Mouse (Mus musculus): ENCODE measurements around the gene Ren1. TPM values are rescaled to one million over a fixed set of nuclear protein-coding genes. Genes with fewer than 3 reads are reported as not detected.
"Not testable (repeated sequence)": the region's sequence is repeated elsewhere in the genome, so short reads cannot be mapped to it uniquely, and the experiment has no call there.

Gene Ren1
- polyA plus RNA-seq, 1 experiment from 2014 or later, result 6.6 TPM

GRCm38 (mm10) chr1:133331142-133331541 is 19.2 kb upstream of the Ren1 start:
- Histone ChIP-seq H3K9me3 (ENCODE audit: control insufficient read depth, low read length) (no peaks in the 10 kb centered on the region), H3K4me2 (ENCODE audit: low read length) (no peak overlapping the region; the same call in 1 of the 2 replicates), H3K9ac (ENCODE audit: low read depth, low read length) (no peak overlapping the region), H3K27me3 (replicated peaks; ENCODE audit: control insufficient read depth, insufficient read depth, low read length) (no peaks in the 10 kb centered on the region), H3K36me3 (ENCODE audit: control insufficient read depth, insufficient read depth, low read length) (no peaks in the 10 kb centered on the region), H3K4me3 (ENCODE audit: low read length) (no peak overlapping the region), H3K4me1 (ENCODE audit: control insufficient read depth, insufficient read depth, low read depth, low read length) (peaks cover 10% of the 10 kb centered on the region), H3K27ac (ENCODE audit: low read depth, low read length) (0 out of 2 replicates have a peak overlapping the region, but pooled peaks have one; percentile 44)
- WGBS, result 30% methylated on average over 3 of the region's 3 CpGs
- peak; percentile 84 for ATAC-seq

GRCm38 (mm10) chr1:133332656-133333430 is 17.5 kb upstream of the Ren1 start:
- Histone ChIP-seq H3K36me3 (ENCODE audit: control insufficient read depth, insufficient read depth, low read length) (no peaks in the 10 kb centered on the region), H3K27me3 (replicated peaks; ENCODE audit: control insufficient read depth, insufficient read depth, low read length) (no peaks in the 10 kb centered on the region), H3K9me3 (ENCODE audit: control insufficient read depth, low read length) (no peaks in the 10 kb centered on the region), H3K9ac (ENCODE audit: low read depth, low read length) (no peak overlapping the region), H3K4me2 (ENCODE audit: low read length) (no peak overlapping the region), H3K4me3 (ENCODE audit: low read length) (no peak overlapping the region), H3K27ac (ENCODE audit: low read depth, low read length) (no peak overlapping the region), H3K4me1 (ENCODE audit: control insufficient read depth, insufficient read depth, low read depth, low read length) (peaks cover 10% of the 10 kb centered on the region)
- 90% methylated on average over 11 of the region's 11 CpGs for WGBS
- no peak for ATAC-seq

GRCm38 (mm10) chr1:133333937-133334336 is 16.4 kb upstream of the Ren1 start:
- no peaks in the 10 kb centered on the region for H3K36me3 ChIP-seq (ENCODE audit: control insufficient read depth, insufficient read depth, low read length)
- H3K9ac ChIP-seq (ENCODE audit: low read depth, low read length), result no peak overlapping the region
- H3K9me3 ChIP-seq (ENCODE audit: control insufficient read depth, low read length), result no peaks in the 10 kb centered on the region
- no peak for ATAC-seq
- WGBS, result 54% methylated on average over 6 of the region's 6 CpGs
- H3K4me3 ChIP-seq (ENCODE audit: low read length), result no peak overlapping the region
- H3K27ac ChIP-seq (ENCODE audit: low read depth, low read length), result no peak overlapping the region
- peaks cover 10% of the 10 kb centered on the region for H3K4me1 ChIP-seq (ENCODE audit: control insufficient read depth, insufficient read depth, low read depth, low read length)
- no peak overlapping the region for H3K4me2 ChIP-seq (ENCODE audit: low read length)
- no peaks in the 10 kb centered on the region for H3K27me3 ChIP-seq (replicated peaks; ENCODE audit: control insufficient read depth, insufficient read depth, low read length)

GRCm38 (mm10) chr1:133340403-133340802 is 9.9 kb upstream of the Ren1 start:
- H3K27me3 ChIP-seq (replicated peaks; ENCODE audit: control insufficient read depth, insufficient read depth, low read length); H3K9ac ChIP-seq (ENCODE audit: low read depth, low read length); H3K9me3 ChIP-seq (ENCODE audit: control insufficient read depth, low read length); ATAC-seq; H3K4me1 ChIP-seq (ENCODE audit: control insufficient read depth, insufficient read depth, low read depth, low read length); H3K27ac ChIP-seq (ENCODE audit: low read depth, low read length); H3K4me3 ChIP-seq (ENCODE audit: low read length); H3K36me3 ChIP-seq (ENCODE audit: control insufficient read depth, insufficient read depth, low read length); H3K4me2 ChIP-seq (ENCODE audit: low read length): not testable (repeated sequence)
- 68% methylated on average over 1 of the region's 1 CpGs for WGBS

GRCm38 (mm10) chr1:133344357-133344756 is 6.0 kb upstream of the Ren1 start:
- WGBS, result 88% methylated on average over 2 of the region's 2 CpGs
- Histone ChIP-seq H3K9me3 (ENCODE audit: control insufficient read depth, low read length) (no peaks in the 10 kb centered on the region), H3K9ac (ENCODE audit: low read depth, low read length) (no peak overlapping the region), H3K27me3 (replicated peaks; ENCODE audit: control insufficient read depth, insufficient read depth, low read length) (no peaks in the 10 kb centered on the region), H3K27ac (ENCODE audit: low read depth, low read length) (no peak overlapping the region), H3K36me3 (ENCODE audit: control insufficient read depth, insufficient read depth, low read length) (no peaks in the 10 kb centered on the region), H3K4me3 (ENCODE audit: low read length) (no peak overlapping the region), H3K4me1 (ENCODE audit: control insufficient read depth, insufficient read depth, low read depth, low read length) (no peaks in the 10 kb centered on the region), H3K4me2 (ENCODE audit: low read length) (no peak overlapping the region)
- ATAC-seq, result no peak

- Histone ChIP-seq H3K9ac (ENCODE audit: low read depth, low read length) (no peak overlapping the region), H3K4me2 (ENCODE audit: low read length) (no peak overlapping the region), H3K36me3 (ENCODE audit: control insufficient read depth, insufficient read depth, low read length) (no peaks in the 10 kb centered on the region), H3K27me3 (replicated peaks; ENCODE audit: control insufficient read depth, insufficient read depth, low read length) (no peaks in the 10 kb centered on the region), H3K4me1 (ENCODE audit: control insufficient read depth, insufficient read depth, low read depth, low read length) (no peaks in the 10 kb centered on the region), H3K9me3 (ENCODE audit: control insufficient read depth, low read length) (no peaks in the 10 kb centered on the region), H3K27ac (ENCODE audit: low read depth, low read length) (no peak overlapping the region), H3K4me3 (ENCODE audit: low read length) (no peak overlapping the region)
- ATAC-seq, result no peak
- 87% methylated on average over 9 of the region's 9 CpGs for WGBS
Measured at GRCm38 (mm10) chr1:133346531-133346930, 3.8 kb upstream of the Ren1 start.

GRCm38 (mm10) chr1:133347226-133347625 is 3.1 kb upstream of the Ren1 start:
- ATAC-seq, result no peak
- no peak overlapping the region for H3K9ac ChIP-seq (ENCODE audit: low read depth, low read length)
- H3K4me3 ChIP-seq (ENCODE audit: low read length), result no peak overlapping the region
- H3K36me3 ChIP-seq (ENCODE audit: control insufficient read depth, insufficient read depth, low read length), result no peaks in the 10 kb centered on the region
- H3K9me3 ChIP-seq (ENCODE audit: control insufficient read depth, low read length), result no peaks in the 10 kb centered on the region
- no peaks in the 10 kb centered on the region for H3K27me3 ChIP-seq (replicated peaks; ENCODE audit: control insufficient read depth, insufficient read depth, low read length)
- no peaks in the 10 kb centered on the region for H3K4me1 ChIP-seq (ENCODE audit: control insufficient read depth, insufficient read depth, low read depth, low read length)
- WGBS, result 71% methylated on average over 3 of the region's 3 CpGs
- no peak overlapping the region for H3K27ac ChIP-seq (ENCODE audit: low read depth, low read length)
- no peak overlapping the region for H3K4me2 ChIP-seq (ENCODE audit: low read length)

GRCm38 (mm10) chr1:133347693-133348520 is 2.4 kb upstream of the Ren1 start:
- H3K36me3 ChIP-seq (ENCODE audit: control insufficient read depth, insufficient read depth, low read length), result no peaks in the 10 kb centered on the region
- WGBS, result 76% methylated on average over 11 of the region's 11 CpGs
- H3K4me3 ChIP-seq (ENCODE audit: low read length), result no peak overlapping the region
- no peak overlapping the region for H3K4me2 ChIP-seq (ENCODE audit: low read length)
- H3K9ac ChIP-seq (ENCODE audit: low read depth, low read length), result no peak overlapping the region
- H3K27ac ChIP-seq (ENCODE audit: low read depth, low read length), result no peak overlapping the region
- H3K27me3 ChIP-seq (replicated peaks; ENCODE audit: control insufficient read depth, insufficient read depth, low read length), result 0 out of 2 replicates have a peak, but pooled peaks cover 2% of the 10 kb centered on the region
- no peaks in the 10 kb centered on the region for H3K4me1 ChIP-seq (ENCODE audit: control insufficient read depth, insufficient read depth, low read depth, low read length)
- ATAC-seq, result no peak
- H3K9me3 ChIP-seq (ENCODE audit: control insufficient read depth, low read length), result no peaks in the 10 kb centered on the region

GRCm38 (mm10) chr1:133351762-133352161 is 1.5 kb downstream of the Ren1 start:
- H3K27me3 ChIP-seq (replicated peaks; ENCODE audit: control insufficient read depth, insufficient read depth, low read length), result 0 out of 2 replicates have a peak, but pooled peaks cover 2% of the 10 kb centered on the region
- peaks cover 2% of the 10 kb centered on the region for H3K4me1 ChIP-seq (ENCODE audit: control insufficient read depth, insufficient read depth, low read depth, low read length)
- H3K27ac ChIP-seq (ENCODE audit: low read depth, low read length), result no peak overlapping the region
- WGBS, result 64% methylated on average over 9 of the region's 9 CpGs
- no peaks in the 10 kb centered on the region for H3K9me3 ChIP-seq (ENCODE audit: control insufficient read depth, low read length)
- no peak overlapping the region for H3K4me2 ChIP-seq (ENCODE audit: low read length)
- ATAC-seq, result no peak
- no peaks in the 10 kb centered on the region for H3K36me3 ChIP-seq (ENCODE audit: control insufficient read depth, insufficient read depth, low read length)
- no peak overlapping the region for H3K4me3 ChIP-seq (ENCODE audit: low read length)
- no peak overlapping the region for H3K9ac ChIP-seq (ENCODE audit: low read depth, low read length)
